Comparison of ENCODE assay signal across 35 mouse cellular contexts in genomic region chr1:149617613-149618012, GRCm38 (mm10).
"Had no signal": no experiment of that assay in that cellular context is flagged by ENCODE, and none has a peak within 500 bp of the region (broad histone marks: within the 10 kb centered on the region; RNA-seq: fewer than 3 reads in every experiment).

No protein-coding gene starts in this region.

- H3K4me1 ChIP-seq: heart, embryonic 10.5 days; heart, embryonic 12.5 days; heart, embryonic 13.5 days; heart, embryonic 15.5 days; hindbrain, embryonic 10.5 days; hindbrain, embryonic 12.5 days; hindbrain, embryonic 13.5 days; hindbrain, embryonic 15.5 days; intestine, embryonic 15.5 days; kidney, embryonic 15.5 days had no signal

- H3K36me3 ChIP-seq: heart, embryonic 10.5 days; heart, embryonic 12.5 days; heart, embryonic 13.5 days; heart, embryonic 15.5 days; hindbrain, embryonic 10.5 days; hindbrain, embryonic 12.5 days; hindbrain, embryonic 13.5 days; hindbrain, embryonic 15.5 days; intestine, embryonic 15.5 days; kidney, embryonic 15.5 days had no signal

- H3K9me3 ChIP-seq: heart, embryonic 10.5 days; heart, embryonic 12.5 days; heart, embryonic 13.5 days; heart, embryonic 15.5 days; hindbrain, embryonic 10.5 days; hindbrain, embryonic 12.5 days; hindbrain, embryonic 13.5 days; hindbrain, embryonic 15.5 days; intestine, embryonic 15.5 days; kidney, embryonic 15.5 days had no signal

- DNase-seq: heart, postnatal 10 days; heart, postnatal 14 days; heart, postnatal 36 days; heart, postnatal 4 days; kidney, adult 11 months; kidney, adult 18-20 months; kidney, adult 2 months; kidney, adult 8-10 months; kidney, adult 9 months; kidney, postnatal 10 days; kidney, postnatal 14 days; kidney, postnatal 25 days; kidney, postnatal 36 days; kidney, postnatal 4 days; layer of hippocampus, adult 9-11 months; layer of hippocampus, postnatal 36 days had no signal

- H3K27me3 ChIP-seq: heart, embryonic 12.5 days; heart, embryonic 13.5 days; heart, embryonic 15.5 days; hindbrain, embryonic 12.5 days; hindbrain, embryonic 13.5 days; hindbrain, embryonic 15.5 days; intestine, embryonic 15.5 days; kidney, embryonic 15.5 days had no signal

- H3K9ac ChIP-seq: heart, embryonic 12.5 days; heart, embryonic 13.5 days; heart, embryonic 15.5 days; hindbrain, embryonic 12.5 days; hindbrain, embryonic 13.5 days; hindbrain, embryonic 14.5 days; hindbrain, embryonic 15.5 days; intestine, embryonic 15.5 days; kidney, embryonic 15.5 days had no signal

- H3K4me2 ChIP-seq: heart, embryonic 11.5 days; heart, embryonic 12.5 days; heart, embryonic 13.5 days; heart, embryonic 15.5 days; hindbrain, embryonic 12.5 days; hindbrain, embryonic 13.5 days; hindbrain, embryonic 14.5 days; hindbrain, embryonic 15.5 days; intestine, embryonic 15.5 days; kidney, embryonic 15.5 days had no signal

- ATAC-seq: hindbrain, postnatal 0 days; inflammation-experienced regulatory T-cells, adult 6 months; intestine, embryonic 15.5 days; intestine, embryonic 16.5 days; intestine, postnatal 0 days had no signal

- H3K4me3 ChIP-seq: heart, embryonic 10.5 days; heart, embryonic 12.5 days; heart, embryonic 13.5 days; heart, embryonic 15.5 days; hindbrain, embryonic 10.5 days; hindbrain, embryonic 12.5 days; hindbrain, embryonic 13.5 days; hindbrain, embryonic 15.5 days; intestine, embryonic 15.5 days; kidney, embryonic 15.5 days; layer of hippocampus, adult 2 months; left cerebral cortex, adult 2 months had no signal

- H3K27ac ChIP-seq: heart, embryonic 10.5 days; heart, embryonic 13.5 days; heart, embryonic 15.5 days; hindbrain, embryonic 10.5 days; hindbrain, embryonic 12.5 days; hindbrain, embryonic 13.5 days; hindbrain, embryonic 14.5 days; hindbrain, embryonic 15.5 days; hindbrain, postnatal 0 days; intestine, embryonic 15.5 days; kidney, embryonic 15.5 days; kidney, postnatal 0 days; layer of hippocampus, adult 2 months; left cerebral cortex, adult 2 months had no signal
